Mouse (Mus musculus) midbrain, embryonic 13.5 days (tissue): ENCODE measurements around the gene Fyn. TPM values are rescaled to one million over a fixed set of nuclear protein-coding genes. Genes with fewer than 3 reads are reported as not detected.
A peak's percentile ranks its signal among the peaks of the same experiment; 100 is the strongest.

ENCODE experiments used
- ATAC-seq: fragments of 200-750 bp; cut with Nextera tagmentation; 2 replicates; pipeline ENCODE4 v1.8.0; 2017; ENCODE audit warnings: mild to moderate bottlenecking, moderate TSS enrichment, moderate library complexity
- H3K27ac ChIP-seq: fragments of 300-500 bp; sonication (generic); 2 replicates; pipeline ENCODE4 v1.5.1; 2015; ENCODE audit warnings: inconsistent platforms, mild to moderate bottlenecking, moderate library complexity
- H3K27me3 ChIP-seq: fragments of 300-500 bp; sonication (generic); 2 replicates; pipeline ENCODE4 v1.6.1; 2015; ENCODE audit warnings: mild to moderate bottlenecking, inconsistent platforms
- H3K36me3 ChIP-seq: fragments of 300-500 bp; sonication (generic); 2 replicates; pipeline ENCODE4 v1.6.1; 2015; ENCODE audit warnings: mild to moderate bottlenecking, inconsistent platforms
- H3K4me1 ChIP-seq: fragments of 300-500 bp; sonication (generic); replicated peaks from 2 replicates; pipeline ENCODE4 v1.6.1; 2015; ENCODE audit warnings: inconsistent platforms
- H3K4me2 ChIP-seq: fragments of 300-500 bp; sonication (generic); replicated peaks from 2 replicates; pipeline ENCODE4 v1.6.1; 2015; ENCODE audit warnings: moderate library complexity, mild to moderate bottlenecking, inconsistent platforms
- H3K4me3 ChIP-seq: fragments of 300-500 bp; sonication (generic); replicated peaks from 2 replicates; pipeline ENCODE4 v1.5.1; 2015; ENCODE audit warnings: mild to moderate bottlenecking, inconsistent platforms
- H3K9ac ChIP-seq: fragments of 300-500 bp; sonication (generic); replicated peaks from 2 replicates; pipeline ENCODE4 v1.6.1; 2015; ENCODE audit warnings: mild to moderate bottlenecking, inconsistent platforms
- H3K9me3 ChIP-seq: fragments of 300-500 bp; sonication (generic); 2 replicates; pipeline ENCODE4 v1.6.1; 2016; ENCODE audit warnings: mild to moderate bottlenecking, inconsistent platforms
- WGBS: fragments of 180-500 bp; shearing (Covaris S2); methylation state at CpG from one replicate; pipeline ENCODE4 v1.1.7; 2015; 5-methylcytosine and 5-hydroxymethylcytosine counted together
- polyA plus RNA-seq: library from polyadenylated mRNA; unstranded; fragments of >200 nt; fragmentation: Nextera tagmentation; extraction: Ambion mirVana; gene quantifications from 2 replicates; pipeline ENCODE4 v1.2.1, GENCODE M21; 2015

Gene Fyn
- polyA plus RNA-seq, 1 experiment from 2014 or later, result 64.8 TPM

DNA sequence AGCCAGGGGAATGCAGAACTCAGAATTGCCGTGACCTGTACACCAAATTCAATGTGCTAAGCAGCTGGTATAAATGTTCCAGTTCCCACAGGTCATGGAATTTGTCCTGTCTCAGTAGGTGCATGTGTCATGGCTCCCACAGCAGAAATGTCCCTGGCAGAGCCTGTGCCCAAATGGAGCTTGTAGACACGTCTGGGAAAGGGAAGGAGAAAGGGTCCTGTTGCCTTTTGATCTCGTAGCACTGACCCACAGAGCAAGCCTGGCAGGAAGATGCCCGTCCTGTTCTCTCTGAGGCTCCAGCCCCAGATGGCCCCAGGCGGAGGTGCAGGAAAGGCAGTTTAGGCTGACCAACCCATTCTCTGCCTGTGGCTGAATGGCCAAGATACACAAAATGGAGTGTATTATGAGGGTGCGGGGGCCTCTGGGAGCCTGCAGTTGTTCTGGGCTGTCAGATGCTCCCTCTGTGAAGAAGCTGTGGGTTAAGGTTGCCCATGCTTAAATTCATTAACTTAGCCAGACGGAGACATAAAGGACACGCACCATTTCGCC lies 183.1 kb downstream of the Fyn start:
- H3K27me3 ChIP-seq, result no peaks in the 10 kb centered on the region
- peak overlapping the region; percentile 97 for H3K27ac ChIP-seq
- H3K4me2 ChIP-seq, result peak overlapping the region; percentile 15; the same call in 1 of the 2 replicates
- H3K4me1 ChIP-seq, result peaks cover 82% of the 10 kb centered on the region
- H3K9ac ChIP-seq, result peak overlapping the region; percentile 60
- H3K9me3 ChIP-seq, result no peaks in the 10 kb centered on the region
- peak; percentile 5 for ATAC-seq
- WGBS, result 29% methylated on average over 9 of the region's 9 CpGs
- peaks cover 5% of the 10 kb centered on the region; the same call in 1 of the 2 replicates for H3K36me3 ChIP-seq
- H3K4me3 ChIP-seq, result no peak overlapping the region

DNA sequence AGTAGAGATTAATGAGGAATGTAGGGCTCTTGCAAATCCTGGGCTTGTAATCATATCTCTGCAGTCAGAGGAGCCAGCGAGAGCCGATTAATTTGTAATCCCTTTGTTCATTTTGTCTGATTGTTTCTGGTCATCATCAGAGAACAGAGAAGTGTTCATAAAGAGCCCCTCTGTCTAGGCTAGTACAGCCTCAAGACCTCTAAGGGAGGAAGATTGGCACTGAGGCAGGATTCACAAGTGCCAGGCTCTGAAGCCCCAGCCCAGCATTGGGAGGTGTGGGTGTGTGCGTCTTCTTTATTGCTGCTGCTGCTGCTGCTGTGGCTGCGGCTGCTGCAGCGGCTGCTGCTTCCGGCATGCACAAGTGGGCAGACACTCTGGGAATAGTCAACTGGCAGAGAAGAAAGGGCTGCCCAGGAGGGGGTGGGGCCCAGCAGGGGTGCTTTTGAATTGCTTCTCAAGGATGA lies 183.7 kb downstream of the Fyn start:
- Histone ChIP-seq H3K9ac (peak overlapping the region; percentile 60), H3K4me2 (peak overlapping the region; percentile 15), H3K9me3 (no peaks in the 10 kb centered on the region), H3K4me1 (peaks cover 82% of the 10 kb centered on the region), H3K36me3 (peaks cover 5% of the 10 kb centered on the region; the same call in 1 of the 2 replicates), H3K27me3 (no peaks in the 10 kb centered on the region), H3K4me3 (no peak overlapping the region), H3K27ac (peak overlapping the region; percentile 97)
- 1% methylated on average over 6 of the region's 6 CpGs for WGBS
- peak; percentile 81 for ATAC-seq

DNA sequence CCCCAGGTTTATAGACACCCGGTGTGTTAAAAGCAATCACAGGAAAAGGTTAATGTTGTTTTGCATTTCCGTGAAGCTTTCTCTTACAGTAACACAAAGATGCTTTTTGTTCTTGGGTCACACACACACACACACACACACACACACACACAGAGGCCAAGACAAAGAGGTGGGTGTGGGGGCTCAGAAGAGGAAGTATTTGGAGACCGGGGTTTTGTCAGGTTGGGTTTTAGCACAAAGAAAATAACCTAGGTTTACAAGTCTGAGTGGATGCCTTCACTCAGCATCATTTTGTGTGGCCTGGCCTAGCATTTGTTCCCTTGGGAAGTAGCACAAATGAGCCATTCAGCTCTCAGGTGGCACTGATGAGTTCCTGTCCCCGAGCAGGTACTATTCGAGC lies 184.2 kb downstream of the Fyn start:
- H3K4me2 ChIP-seq, result no peak overlapping the region

DNA sequence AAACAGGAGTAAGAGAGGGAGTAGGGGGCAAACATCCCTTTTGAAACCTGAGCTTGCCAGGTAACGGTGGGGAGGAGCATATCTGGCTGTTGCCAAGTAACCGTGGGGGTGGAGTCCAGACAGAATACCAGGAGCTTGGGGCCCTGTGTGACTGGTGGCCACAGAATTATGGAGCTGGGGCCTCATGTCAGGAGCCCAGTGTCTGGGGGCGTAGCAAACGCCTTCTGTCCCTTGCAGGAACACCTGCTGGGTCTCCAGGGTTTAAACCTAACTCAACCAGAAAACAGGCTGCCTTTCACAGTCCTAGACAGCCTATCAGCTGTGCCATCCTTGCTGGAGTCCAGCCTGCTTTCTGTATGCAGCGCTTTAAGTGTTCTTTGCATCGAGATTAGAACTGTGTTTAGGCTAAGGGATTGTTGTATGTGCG lies 186.6 kb downstream of the Fyn start:
- 0 out of 2 replicates have a peak, but pooled peaks have one; percentile 9 for ATAC-seq
- H3K4me2 ChIP-seq, result no peak overlapping the region
- H3K4me3 ChIP-seq, result no peak overlapping the region
- WGBS, result 13% methylated on average over 7 of the region's 7 CpGs
- no peak overlapping the region for H3K9ac ChIP-seq
- peaks cover 12% of the 10 kb centered on the region; the same call in 1 of the 2 replicates for H3K36me3 ChIP-seq
- peak overlapping the region; percentile 97 for H3K27ac ChIP-seq
- H3K9me3 ChIP-seq, result no peaks in the 10 kb centered on the region
- H3K4me1 ChIP-seq, result peaks cover 96% of the 10 kb centered on the region
- no peaks in the 10 kb centered on the region for H3K27me3 ChIP-seq

More for the DNA sequence above, 184.2 kb downstream of the Fyn start:
- peaks cover 86% of the 10 kb centered on the region for H3K4me1 ChIP-seq
- ATAC-seq, result 0 out of 2 replicates have a peak, but pooled peaks have one; percentile 22
- WGBS, result 26% methylated on average over 5 of the region's 5 CpGs
- no peak overlapping the region for H3K4me3 ChIP-seq
- H3K9ac ChIP-seq, result peak overlapping the region; percentile 60
- H3K36me3 ChIP-seq, result peaks cover 5% of the 10 kb centered on the region; the same call in 1 of the 2 replicates
- peak overlapping the region; percentile 97 for H3K27ac ChIP-seq
- H3K9me3 ChIP-seq, result no peaks in the 10 kb centered on the region
- no peaks in the 10 kb centered on the region for H3K27me3 ChIP-seq

DNA sequence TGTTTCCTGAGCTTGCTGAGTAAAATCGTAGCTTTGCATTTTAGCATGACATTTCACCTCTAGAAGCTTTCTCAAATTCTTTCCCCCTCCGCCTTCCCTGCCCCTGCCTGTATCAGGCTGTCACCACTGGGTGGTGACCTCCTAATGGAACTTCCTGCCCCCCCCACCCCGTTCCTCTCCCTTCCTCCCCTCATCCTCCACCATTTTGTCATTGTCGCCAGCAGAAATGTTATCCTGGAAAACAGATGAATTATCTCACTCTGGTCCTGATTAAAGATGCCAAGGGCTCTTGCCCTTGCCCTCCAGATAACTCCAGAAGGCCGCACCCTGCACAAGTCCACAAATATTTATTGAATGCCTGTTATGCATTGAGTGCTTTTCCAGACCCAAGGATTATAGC lies 187.1 kb downstream of the Fyn start:
- H3K27me3 ChIP-seq, result no peaks in the 10 kb centered on the region
- no peak overlapping the region for H3K4me3 ChIP-seq
- no peak overlapping the region for H3K4me2 ChIP-seq
- peaks cover 97% of the 10 kb centered on the region for H3K4me1 ChIP-seq
- peak overlapping the region; percentile 97 for H3K27ac ChIP-seq
- H3K9ac ChIP-seq, result no peak overlapping the region
- peaks cover 12% of the 10 kb centered on the region; the same call in 1 of the 2 replicates for H3K36me3 ChIP-seq
- 48% methylated on average over 5 of the region's 5 CpGs for WGBS
- H3K9me3 ChIP-seq, result no peaks in the 10 kb centered on the region
- no peak for ATAC-seq

DNA sequence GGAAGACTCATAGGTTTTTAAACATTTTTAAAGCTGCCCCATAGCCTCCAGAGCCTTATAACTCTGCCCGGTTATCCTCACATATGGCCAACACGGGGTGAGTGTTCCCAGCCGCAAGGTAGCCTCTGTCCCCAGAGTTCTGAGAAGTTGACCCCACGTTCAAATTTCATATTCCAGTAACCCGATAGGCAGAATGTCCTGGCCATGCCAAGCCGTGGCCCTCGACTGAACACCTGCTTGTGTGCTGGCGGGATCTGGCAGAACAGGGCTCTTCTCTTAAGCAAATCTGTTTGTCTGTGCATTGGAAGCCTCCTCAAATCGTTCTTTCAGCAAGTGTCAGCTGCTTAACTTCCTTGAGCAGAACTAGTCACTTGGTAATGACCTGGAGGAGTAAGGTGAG lies 188.7 kb downstream of the Fyn start:
- Histone ChIP-seq H3K4me1 (peaks cover 84% of the 10 kb centered on the region), H3K9me3 (no peaks in the 10 kb centered on the region), H3K36me3 (peaks cover 7% of the 10 kb centered on the region; the same call in 1 of the 2 replicates), H3K4me2 (no peak overlapping the region), H3K27me3 (no peaks in the 10 kb centered on the region), H3K27ac (peak overlapping the region; percentile 82; the same call in 1 of the 2 replicates), H3K9ac (no peak overlapping the region), H3K4me3 (no peak overlapping the region)
- WGBS, result 90% methylated on average over 9 of the region's 9 CpGs
- no peak for ATAC-seq

DNA sequence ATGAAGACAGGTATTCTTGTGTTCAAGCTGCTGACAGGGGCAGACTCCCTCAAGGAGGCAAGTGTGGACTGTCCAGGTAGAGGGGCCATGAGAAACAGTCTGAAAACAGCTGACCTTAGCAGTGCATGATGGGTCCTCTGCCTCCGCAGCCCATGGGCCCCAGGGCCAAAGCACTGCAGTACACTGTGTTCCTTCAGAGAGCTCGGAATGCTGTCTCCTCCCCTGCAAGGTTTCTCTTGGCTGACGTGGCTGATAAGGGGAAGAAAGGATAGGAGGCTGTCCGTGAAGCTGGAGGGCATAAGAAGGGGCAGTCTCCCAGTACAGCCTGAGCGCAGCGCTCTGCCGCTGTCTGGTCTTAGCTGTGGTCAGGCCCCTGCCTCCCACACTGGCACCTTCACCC lies 189.2 kb downstream of the Fyn start:
- H3K27ac ChIP-seq, result peak overlapping the region; percentile 82
- no peaks in the 10 kb centered on the region for H3K27me3 ChIP-seq
- ATAC-seq, result peak; percentile 37
- no peaks in the 10 kb centered on the region for H3K9me3 ChIP-seq
- no peak overlapping the region for H3K4me3 ChIP-seq
- no peak overlapping the region for H3K4me2 ChIP-seq
- peaks cover 7% of the 10 kb centered on the region; the same call in 1 of the 2 replicates for H3K36me3 ChIP-seq
- WGBS, result 40% methylated on average over 7 of the region's 7 CpGs
- peak overlapping the region; percentile 54 for H3K9ac ChIP-seq
- H3K4me1 ChIP-seq, result peaks cover 79% of the 10 kb centered on the region

DNA sequence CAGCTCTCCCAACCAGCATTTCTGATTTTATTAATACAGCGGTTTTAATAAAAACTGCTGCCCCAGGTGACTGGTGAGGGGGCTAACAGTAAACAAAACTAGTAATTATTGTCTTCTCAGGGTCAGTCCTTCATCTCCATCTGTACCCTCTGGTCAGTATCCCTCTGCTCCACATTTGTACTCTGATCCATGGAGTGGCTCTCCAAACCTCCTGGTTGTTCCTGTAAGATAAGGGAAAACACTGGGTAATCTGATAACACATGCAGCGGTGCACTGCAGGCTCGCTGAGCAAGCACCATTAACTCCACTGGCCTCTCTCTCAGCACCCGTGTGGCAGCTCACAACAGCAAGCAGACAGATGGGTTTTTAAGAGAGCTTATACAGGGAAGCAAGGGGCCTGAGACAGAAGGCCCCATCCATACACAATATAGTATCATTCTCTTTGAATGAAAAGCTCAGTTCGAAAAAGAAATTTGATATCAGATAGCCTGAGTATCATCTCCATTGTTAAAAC lies 189.9 kb downstream of the Fyn start:
- 46% methylated on average over 5 of the region's 5 CpGs for WGBS
- peaks cover 77% of the 10 kb centered on the region for H3K4me1 ChIP-seq
- no peaks in the 10 kb centered on the region for H3K27me3 ChIP-seq
- H3K36me3 ChIP-seq, result peaks cover 7% of the 10 kb centered on the region; the same call in 1 of the 2 replicates
- H3K27ac ChIP-seq, result peak overlapping the region; percentile 82
- no peak overlapping the region for H3K4me2 ChIP-seq
- ATAC-seq, result no peak
- H3K4me3 ChIP-seq, result no peak overlapping the region
- H3K9ac ChIP-seq, result peak overlapping the region; percentile 54
- H3K9me3 ChIP-seq, result no peaks in the 10 kb centered on the region

DNA sequence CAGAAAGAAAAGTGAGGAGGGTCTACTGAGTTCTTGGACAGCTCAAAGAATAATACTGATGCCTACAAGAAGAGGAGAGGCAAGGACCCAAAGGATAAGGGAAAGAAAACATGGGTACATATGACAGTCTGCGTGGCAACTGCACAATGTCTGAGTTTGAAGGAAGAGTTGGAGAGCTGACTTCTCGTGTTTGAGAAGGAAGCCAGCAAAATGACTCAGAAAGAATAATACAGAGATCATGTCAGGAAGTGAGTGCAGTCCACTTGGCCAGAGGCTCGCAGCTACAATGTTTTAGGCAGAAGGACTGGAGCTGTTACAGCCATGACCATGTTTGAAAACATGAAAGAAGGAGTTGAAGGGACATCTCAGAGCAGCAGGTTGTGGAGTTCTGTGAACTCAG lies 190.7 kb downstream of the Fyn start:
- H3K9ac ChIP-seq, result no peak overlapping the region
- 93% methylated on average over 3 of the region's 3 CpGs for WGBS
- H3K4me3 ChIP-seq, result no peak overlapping the region
- H3K27me3 ChIP-seq, result no peaks in the 10 kb centered on the region
- H3K36me3 ChIP-seq, result peaks cover 7% of the 10 kb centered on the region; the same call in 1 of the 2 replicates
- peak overlapping the region; percentile 82 for H3K27ac ChIP-seq
- no peak overlapping the region for H3K4me2 ChIP-seq
- no peaks in the 10 kb centered on the region for H3K9me3 ChIP-seq
- peaks cover 75% of the 10 kb centered on the region for H3K4me1 ChIP-seq
- ATAC-seq, result no peak

DNA sequence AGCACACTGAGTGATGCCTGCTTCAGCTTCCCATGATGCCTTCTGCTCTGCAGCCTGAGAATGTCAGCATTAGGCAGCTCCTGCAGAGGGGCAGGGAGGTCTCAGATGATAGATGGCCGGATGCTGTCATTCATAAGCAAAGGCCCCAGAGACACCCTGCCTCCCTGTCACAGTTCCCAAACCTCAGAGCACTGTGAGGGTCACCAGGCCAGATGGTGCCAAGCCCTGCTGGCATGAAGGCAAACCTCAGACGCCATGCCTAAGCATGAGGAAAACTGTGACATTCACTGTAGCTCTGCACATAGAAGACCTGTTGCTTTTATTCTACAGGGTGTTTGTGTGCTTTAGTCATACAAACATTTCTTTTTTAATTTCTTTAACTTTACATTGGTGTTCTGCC lies 193.7 kb downstream of the Fyn start:
- WGBS, result 70% methylated on average over 2 of the region's 2 CpGs
- Histone ChIP-seq H3K4me1 (peaks cover 51% of the 10 kb centered on the region), H3K4me3 (no peak overlapping the region), H3K36me3 (peaks cover 21% of the 10 kb centered on the region), H3K27me3 (no peaks in the 10 kb centered on the region), H3K9me3 (no peaks in the 10 kb centered on the region), H3K27ac (peak overlapping the region; percentile 2; the same call in 1 of the 2 replicates), H3K9ac (no peak overlapping the region), H3K4me2 (no peak overlapping the region)
- ATAC-seq, result no peak

DNA sequence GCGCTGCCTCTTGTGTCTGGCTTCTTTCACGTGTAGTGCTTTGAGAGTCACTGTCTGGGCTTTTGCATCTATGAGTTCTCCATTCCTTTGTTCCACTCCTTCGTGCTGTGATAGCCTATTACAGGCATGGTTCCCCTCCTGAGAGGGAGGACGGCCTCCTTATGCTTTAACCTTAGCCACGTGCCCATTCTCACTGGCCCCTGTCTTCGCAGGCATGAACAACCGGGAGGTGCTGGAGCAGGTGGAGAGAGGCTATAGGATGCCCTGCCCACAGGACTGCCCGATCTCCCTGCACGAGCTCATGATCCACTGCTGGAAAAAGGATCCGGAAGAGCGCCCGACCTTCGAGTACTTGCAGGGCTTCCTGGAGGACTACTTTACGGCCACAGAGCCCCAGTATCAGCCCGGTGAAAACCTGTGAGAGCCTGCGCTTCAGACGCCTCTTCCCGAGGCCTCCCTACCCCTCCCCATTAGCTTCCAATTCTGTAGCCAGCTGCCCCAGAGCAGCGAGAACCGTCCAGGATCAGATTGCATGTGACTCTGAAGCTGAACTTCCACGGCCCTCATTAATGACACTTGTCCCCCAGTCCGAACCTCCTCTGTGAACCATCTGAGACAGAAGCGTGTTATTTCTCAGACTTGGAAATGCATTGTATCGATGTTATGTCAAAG lies 195.0 kb downstream of the Fyn start:
- H3K9ac ChIP-seq, result peak overlapping the region; percentile 15; the same call in 1 of the 2 replicates
- no peak overlapping the region for H3K4me3 ChIP-seq
- H3K36me3 ChIP-seq, result peaks cover 21% of the 10 kb centered on the region
- no peak overlapping the region for H3K4me2 ChIP-seq
- no peaks in the 10 kb centered on the region for H3K27me3 ChIP-seq
- H3K9me3 ChIP-seq, result no peaks in the 10 kb centered on the region
- H3K4me1 ChIP-seq, result peaks cover 38% of the 10 kb centered on the region
- ATAC-seq, result peak; percentile 68
- WGBS, result 39% methylated on average over 24 of the region's 24 CpGs
- H3K27ac ChIP-seq, result peak overlapping the region; percentile 75

DNA sequence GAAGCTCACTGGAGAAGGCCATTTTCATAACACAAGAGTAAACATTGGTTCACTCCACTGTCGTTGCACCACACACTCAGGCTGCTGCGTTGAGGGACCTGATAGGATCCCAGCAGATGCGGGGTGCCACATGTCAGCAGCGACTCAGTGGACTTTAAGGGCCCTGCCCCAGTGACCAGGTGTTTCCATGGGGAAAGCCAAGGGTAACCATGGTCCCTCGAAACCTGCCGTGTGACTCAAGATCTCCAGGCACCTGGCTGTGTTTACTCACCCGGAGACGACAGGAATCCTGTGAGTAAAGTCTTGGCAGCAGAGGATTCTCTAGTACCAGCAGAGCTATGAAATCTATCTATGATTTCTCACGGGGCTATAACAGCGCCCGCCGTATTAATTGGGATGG lies 198.2 kb downstream of the Fyn start:
- Histone ChIP-seq H3K27me3 (no peaks in the 10 kb centered on the region), H3K36me3 (peaks cover 14% of the 10 kb centered on the region), H3K4me1 (peaks cover 41% of the 10 kb centered on the region), H3K27ac (no peak overlapping the region), H3K9me3 (no peaks in the 10 kb centered on the region), H3K9ac (no peak overlapping the region), H3K4me2 (no peak overlapping the region), H3K4me3 (no peak overlapping the region)
- no peak for ATAC-seq
- 78% methylated on average over 12 of the region's 12 CpGs for WGBS
